Mouse (Mus musculus) bone marrow, adult 2 months (tissue): Measurements from ENCODE around the gene Prr19.

Source experiments
- CTCF ChIP-seq: fragments of 200-500 bp; IDR thresholded peaks from 2 replicates; pipeline ENCODE4 v1.5.1; 2011; ENCODE audit warnings: low read length, control low read depth; ENCODE audit not compliant: control insufficient read depth, insufficient read depth
- POLR2A ChIP-seq: fragments of 200-500 bp; IDR thresholded peaks from 2 replicates; pipeline ENCODE4 v1.6.1; 2011; ENCODE audit warnings: low read depth, mild to moderate bottlenecking, control low read depth, low read length, borderline replicate concordance; ENCODE audit not compliant: control insufficient read depth

- TF ChIP-seq CTCF (no peak), POLR2A (no peak)
Measured at GRCm38 (mm10) chr7:25274571-25274970, 26.6 kb upstream of the Prr19 start.
